Mouse (Mus musculus) liver, embryonic 16.5 days (tissue): ENCODE measurements around the gene Gm28372. TPM values are rescaled to one million over a fixed set of nuclear protein-coding genes. Genes with fewer than 3 reads are reported as not detected.

Experiments
- ATAC-seq: fragments of 200-750 bp; cut with Nextera tagmentation; 2 replicates; pipeline ENCODE4 v1.8.0; 2017; ENCODE audit warnings: low read depth, mild to moderate bottlenecking, moderate number of reproducible peaks, moderate library complexity
- H3K27ac ChIP-seq: fragments of 300-500 bp; sonication (generic); 2 replicates; pipeline ENCODE4 v1.5.1; 2014; ENCODE audit warnings: mild to moderate bottlenecking, low read length
- H3K27me3 ChIP-seq: fragments of 300-500 bp; sonication (generic); 2 replicates; pipeline ENCODE4 v1.6.1; 2014; ENCODE audit warnings: low read depth, low read length, mixed read lengths; ENCODE audit not compliant: control insufficient read depth, insufficient read depth
- H3K36me3 ChIP-seq: fragments of 300-500 bp; sonication (generic); 2 replicates; pipeline ENCODE4 v1.6.1; 2014; ENCODE audit warnings: mild to moderate bottlenecking; ENCODE audit not compliant: control insufficient read depth, insufficient read depth
- H3K4me1 ChIP-seq: fragments of 300-500 bp; sonication (generic); 2 replicates; pipeline ENCODE4 v1.6.1; 2014; ENCODE audit warnings: low read depth, low read length, mixed read lengths; ENCODE audit not compliant: control insufficient read depth
- H3K4me2 ChIP-seq: fragments of 300-500 bp; sonication (generic); 2 replicates; pipeline ENCODE4 v1.6.1; 2014; ENCODE audit warnings: low read depth, low read length, mixed read lengths
- H3K4me3 ChIP-seq: fragments of 300-500 bp; sonication (generic); 2 replicates; pipeline ENCODE4 v1.5.1; 2014; ENCODE audit warnings: low read depth, mild to moderate bottlenecking, low read length
- H3K9ac ChIP-seq: fragments of 300-500 bp; sonication (generic); 2 replicates; pipeline ENCODE4 v1.6.1; 2014; ENCODE audit warnings: low read depth, low read length
- H3K9me3 ChIP-seq: fragments of 300-500 bp; sonication (generic); replicated peaks from 2 replicates; pipeline ENCODE4 v1.6.1; 2016; ENCODE audit warnings: low read length; ENCODE audit not compliant: control insufficient read depth
- WGBS: fragments of 180-500 bp; shearing (Covaris S2); extraction: QIAGEN DNeasy Blood & Tissue Kit; methylation state at CpG from one replicate; pipeline ENCODE4 v1.1.7; 2014; ENCODE audit not compliant: insufficient replicate concordance; 5-methylcytosine and 5-hydroxymethylcytosine counted together
- polyA plus RNA-seq: library from polyadenylated mRNA; unstranded; fragments of >200 nt; fragmentation: Nextera tagmentation; extraction: Ambion mirVana; gene quantifications from 2 replicates; pipeline ENCODE4 v1.2.1, GENCODE M21; 2015

Gene Gm28372
- polyA plus RNA-seq, 1 experiment from 2014 or later, result not detected

DNA sequence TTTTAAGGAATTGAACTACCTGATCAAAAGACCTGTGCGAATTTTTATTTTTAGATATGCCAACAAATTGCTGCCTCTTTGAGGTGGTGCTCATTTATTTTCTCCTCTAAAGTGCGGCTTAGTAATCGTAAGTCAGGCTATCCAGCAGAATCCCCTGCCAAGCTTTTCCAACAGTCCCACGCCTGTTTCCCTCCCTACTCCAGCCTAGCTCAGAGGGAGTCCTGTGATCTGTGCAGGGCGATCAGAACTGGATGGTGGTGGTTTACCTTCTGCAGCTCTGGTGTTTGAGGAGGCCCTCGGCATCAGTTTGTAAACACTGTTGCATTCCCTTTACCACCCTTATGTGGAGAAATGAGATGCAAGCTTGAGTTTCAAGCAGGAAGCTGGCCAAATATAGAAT, 48.4 kb downstream of the Gm28372 start:
- no peak for ATAC-seq
- 72% methylated on average over 6 of the region's 6 CpGs for WGBS
- no peak overlapping the region for H3K27ac ChIP-seq
- H3K4me3 ChIP-seq, result no peak overlapping the region
- H3K9me3 ChIP-seq, result no peaks in the 10 kb centered on the region
- peaks cover 7% of the 10 kb centered on the region; the same call in 1 of the 2 replicates for H3K27me3 ChIP-seq
- H3K4me1 ChIP-seq, result peaks cover 34% of the 10 kb centered on the region
- H3K4me2 ChIP-seq, result no peak overlapping the region
- no peaks in the 10 kb centered on the region for H3K36me3 ChIP-seq
- no peak overlapping the region for H3K9ac ChIP-seq

DNA sequence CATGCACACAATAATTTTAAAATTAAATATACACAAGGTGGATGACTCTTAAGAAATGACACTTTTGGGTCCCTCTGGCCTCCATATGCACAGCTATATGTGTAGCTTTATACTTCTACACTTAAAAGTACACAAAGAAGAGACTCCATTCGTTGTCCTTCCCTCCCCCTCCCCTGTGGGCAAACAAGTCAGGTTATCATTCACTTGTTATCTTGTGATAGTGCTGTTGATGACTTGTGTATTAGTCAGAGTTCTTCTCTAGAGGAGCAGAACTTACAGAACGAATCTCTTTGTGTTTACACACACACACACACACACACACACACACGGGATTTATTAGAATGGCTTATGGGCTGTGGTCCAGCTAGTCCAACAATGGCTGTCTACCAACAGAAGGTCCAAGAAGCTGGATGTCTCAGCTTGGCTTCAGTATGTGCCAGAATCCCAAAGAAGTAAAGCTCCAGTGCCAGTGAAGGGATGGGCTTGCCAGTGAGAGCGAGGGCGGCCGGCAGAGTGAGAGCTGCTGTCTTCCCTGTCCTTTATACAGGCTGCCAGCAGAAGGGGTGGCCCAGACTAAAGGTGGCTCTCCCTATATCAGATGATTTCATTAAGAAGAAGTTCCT, 49.8 kb downstream of the Gm28372 start:
- H3K9me3 ChIP-seq, result no peaks in the 10 kb centered on the region
- H3K27me3 ChIP-seq, result no peaks in the 10 kb centered on the region
- no peak overlapping the region for H3K4me3 ChIP-seq
- no peaks in the 10 kb centered on the region for H3K36me3 ChIP-seq
- ATAC-seq, result no peak
- H3K4me1 ChIP-seq, result peaks cover 26% of the 10 kb centered on the region
- H3K9ac ChIP-seq, result no peak overlapping the region
- 68% methylated on average over 6 of the region's 6 CpGs for WGBS
- no peak overlapping the region for H3K27ac ChIP-seq
- no peak overlapping the region for H3K4me2 ChIP-seq

Other genes with a start within 250 kb of the Gm28372 start
- 231 and 249 TPM in 2 replicates for gene Snrpb, start 225.8 kb upstream of the Gm28372 start, polyA plus RNA-seq
- gene Tmc2, start 210.0 kb upstream of the Gm28372 start, polyA plus RNA-seq, result 0.04 and 0.11 TPM in 2 replicates
- 120 and 130 TPM in 2 replicates for gene Nop56, start 130.8 kb upstream of the Gm28372 start, polyA plus RNA-seq
- 106 and 108 TPM in 2 replicates for gene Idh3b, start 120.7 kb upstream of the Gm28372 start, polyA plus RNA-seq
- 0.05 TPM in 2 replicates for gene Ebf4, start 110.1 kb upstream of the Gm28372 start, polyA plus RNA-seq
- gene Cpxm1, start 7.7 kb upstream of the Gm28372 start, polyA plus RNA-seq, result 2.5 and 5.0 TPM in 2 replicates
- not detected in 2 replicates for gene 1700020A23Rik, start within 50 bp of the Gm28372 start, polyA plus RNA-seq
- gene Tmem239, start 1.2 kb downstream of the Gm28372 start, polyA plus RNA-seq, result not detected in 2 replicates
- gene Vps16, start 19.1 kb downstream of the Gm28372 start, polyA plus RNA-seq, result 33.0 and 39.3 TPM in 2 replicates
- 3.2 and 3.8 TPM in 2 replicates for gene Pced1a, start 19.5 kb downstream of the Gm28372 start, polyA plus RNA-seq
- 26.7 and 29.6 TPM in 2 replicates for gene Ptpra, start 45.0 kb downstream of the Gm28372 start, polyA plus RNA-seq
- gene Mrps26, start 158.5 kb downstream of the Gm28372 start, polyA plus RNA-seq, result 30.9 and 34.3 TPM in 2 replicates
- gene Oxt, start 170.9 kb downstream of the Gm28372 start, polyA plus RNA-seq, result not detected in 2 replicates
- not detected in 2 replicates for gene Avp, start 177.3 kb downstream of the Gm28372 start, polyA plus RNA-seq
- gene Fastkd5, start 224.8 kb downstream of the Gm28372 start, polyA plus RNA-seq, result 7.9 and 8.8 TPM in 2 replicates
- 4.1 and 4.5 TPM in 2 replicates for gene Ubox5, start 224.8 kb downstream of the Gm28372 start, polyA plus RNA-seq
- gene Lzts3, start 237.6 kb downstream of the Gm28372 start, polyA plus RNA-seq, result 1.6 and 1.9 TPM in 2 replicates